Comparison of ENCODE assay signal across 10 mouse cellular contexts in genomic region chr15:84074705-84075185, GRCm38 (mm10). TPM values are rescaled to one million over a fixed set of nuclear protein-coding genes. Genes with fewer than 3 reads are reported as not detected.
DNase-seq lines count a peak whose midpoint lies in the region; ATAC-seq and TF ChIP-seq lines count a peak whose summit lies in the region.
"Had no signal": no experiment of that assay in that cellular context is flagged by ENCODE, and none has a peak within 500 bp of the region (broad histone marks: within the 10 kb centered on the region; RNA-seq: fewer than 3 reads in every experiment).

No protein-coding gene starts in this region.

- intact Hi-C loops in gastrocnemius, adult 2 months (cut with DNase I) = no loop called here
- intact Hi-C loops in gastrocnemius, postnatal 14 days (cut with DNase I; ENCODE audit: low total_unique reads) = no loop called here

- no peaks in the 10 kb centered on the region for H3K27me3 ChIP-seq in ES-Bruce4 (ENCODE audit: control insufficient read depth, insufficient read depth, low read length, poor library complexity, severe bottlenecking)
- peaks cover 24% of the 10 kb centered on the region; the same call in 1 of the 2 replicates for H3K27me3 ChIP-seq in embryonic facial prominence, embryonic 14.5 days (replicated peaks; ENCODE audit: control insufficient read depth, insufficient read depth, low read length)

- ATAC-seq in embryonic facial prominence, embryonic 14.5 days (ENCODE audit: low read depth) = peak; percentile 19; the same call in 1 of the 2 replicates

- TF ChIP-seq CTCF in gastrocnemius, adult 2 months (IDR thresholded peaks at IDR 0.05) = peak; percentile 26; the same call in 1 of the 2 replicates
- TF ChIP-seq CTCF in ES-Bruce4 (IDR thresholded peaks at IDR 0.05; ENCODE audit: low read depth, low read length) = peak; percentile 55

- no peak for DNase-seq in gastrocnemius, adult 2 months
- DNase-seq in gastrocnemius, postnatal 14 days = no peak
- DNase-seq in embryonic facial prominence, embryonic 14.5 days (ENCODE audit: low spot score) = no peak
- DNase-seq in lung, postnatal 14 days = peak; percentile 12
- DNase-seq in urinary bladder, adult 2 months (ENCODE audit: low spot score) = no peak
- no peak for DNase-seq in frontal cortex, postnatal 36 days (ENCODE audit: low spot score in 2 of 2)
- no peak for DNase-seq in ovary, adult 18-20 months (ENCODE audit: low spot score)

- no peak for TF ChIP-seq EP300 in ES-Bruce4 (IDR thresholded peaks at IDR 0.05; ENCODE audit: insufficient read depth, low read depth, low read length)

- no peak overlapping the region for H3K4me2 ChIP-seq in embryonic facial prominence, embryonic 14.5 days (ENCODE audit: low read depth, low read length)

- H3K27ac ChIP-seq in gastrocnemius, adult 2 months = no peak overlapping the region
- no peak overlapping the region for H3K27ac ChIP-seq in ES-Bruce4 (ENCODE audit: insufficient read depth, low read length)
- no peak overlapping the region for H3K27ac ChIP-seq in embryonic facial prominence, embryonic 14.5 days (replicated peaks; ENCODE audit: low read depth, low read length)

- 0 out of 2 replicates have a peak overlapping the region, but pooled peaks have one; percentile 24 for H3K9ac ChIP-seq in ES-Bruce4 (ENCODE audit: low read depth, poor library complexity, severe bottlenecking)
- H3K9ac ChIP-seq in embryonic facial prominence, embryonic 14.5 days (ENCODE audit: low read depth, low read length) = no peak overlapping the region

- H3K4me3 ChIP-seq in gastrocnemius, adult 2 months = no peak overlapping the region; the same call in 1 of the 2 replicates
- peak overlapping the region; percentile 43 for H3K4me3 ChIP-seq in ES-Bruce4 (ENCODE audit: low read depth, low read length)
- no peak overlapping the region for H3K4me3 ChIP-seq in embryonic facial prominence, embryonic 14.5 days (ENCODE audit: low read depth, low read length)

- H3K36me3 ChIP-seq in ES-Bruce4 (ENCODE audit: control insufficient read depth, insufficient read depth, low read length, poor library complexity, severe bottlenecking) = no peaks in the 10 kb centered on the region
- H3K36me3 ChIP-seq in embryonic facial prominence, embryonic 14.5 days (ENCODE audit: control insufficient read depth, insufficient read depth, low read length) = no peaks in the 10 kb centered on the region
- H3K36me3 ChIP-seq: G1E had no signal

- 22% methylated on average over 17 of the region's 17 CpGs for WGBS in embryonic facial prominence, embryonic 14.5 days

- H3K9me3 ChIP-seq in ES-Bruce4 (replicated peaks; ENCODE audit: control insufficient read depth, insufficient read depth, low read length, poor library complexity, severe bottlenecking) = no peaks in the 10 kb centered on the region
- no peaks in the 10 kb centered on the region for H3K9me3 ChIP-seq in embryonic facial prominence, embryonic 14.5 days (ENCODE audit: control insufficient read depth, low read length)

- TF ChIP-seq POLR2A in ES-Bruce4 (IDR thresholded peaks at IDR 0.05; ENCODE audit: insufficient read depth, low read length) = no peak

- H3K4me1 ChIP-seq in ES-Bruce4 (ENCODE audit: control insufficient read depth, insufficient read depth, low read length) = no peaks in the 10 kb centered on the region
- H3K4me1 ChIP-seq in embryonic facial prominence, embryonic 14.5 days (ENCODE audit: control insufficient read depth, insufficient read depth, low read length) = no peaks in the 10 kb centered on the region; the same call in 1 of the 2 replicates

RNA-seq across cellular contexts. Expression of gene Efcab6, which starts 9.6 kb away (rescaled TPM):
- 1 to 10 TPM; 3.7 to 4.9 TPM for total RNA-seq in gastrocnemius, adult 2 months (2021)
- total RNA-seq in gastrocnemius, postnatal 14 days (2021) = 1 to 10 TPM; 2.7 to 4.0 TPM
- 1.1 TPM in 1 of 2 replicates, not detected in the other for polyA plus RNA-seq in ES-Bruce4 (2011; ENCODE audit: insufficient read depth, insufficient read length, low read depth, missing spikeins)
- polyA plus RNA-seq in embryonic facial prominence, embryonic 14.5 days (2014; fragmentation: Nextera tagmentation; extraction: Ambion mirVana) = 0.42 and 1.3 TPM in 2 replicates
- polyA plus RNA-seq in urinary bladder, adult 2 months (2012; rRNA removed) = 0.09 and 0.12 TPM in 2 replicates
- total RNA-seq: G1E had no signal
- polyA plus RNA-seq: G1E; liver, embryonic 16.5 days had no signal

RNA-seq across cellular contexts. Expression of gene Sult4a1, which starts 30.8 kb away (rescaled TPM):
- total RNA-seq in gastrocnemius, adult 2 months (2021) = not detected
- total RNA-seq in gastrocnemius, postnatal 14 days (2021) = under 1 TPM in 1 of 2 experiments, not detected in 1; 0.09 TPM
- polyA plus RNA-seq in ES-Bruce4 (2011; ENCODE audit: insufficient read depth, insufficient read length, low read depth, missing spikeins) = 16.2 and 17.6 TPM in 2 replicates
- polyA plus RNA-seq in embryonic facial prominence, embryonic 14.5 days (2014; fragmentation: Nextera tagmentation; extraction: Ambion mirVana) = 8.8 and 9.2 TPM in 2 replicates
- 2.0 and 2.4 TPM in 2 replicates for polyA plus RNA-seq in urinary bladder, adult 2 months (2012; rRNA removed)
- total RNA-seq: G1E had no signal
- polyA plus RNA-seq: G1E had no signal

RNA-seq across cellular contexts. Expression of gene Pnpla5, which starts 48.2 kb away (rescaled TPM):
- under 1 TPM in 1 of 2 experiments, not detected in 1; 0.14 TPM for total RNA-seq in gastrocnemius, adult 2 months (2021)
- not detected for total RNA-seq in gastrocnemius, postnatal 14 days (2021)
- polyA plus RNA-seq in ES-Bruce4 (2011; ENCODE audit: insufficient read depth, insufficient read length, low read depth, missing spikeins) = not detected in 2 replicates
- not detected in 2 replicates for polyA plus RNA-seq in embryonic facial prominence, embryonic 14.5 days (2014; fragmentation: Nextera tagmentation; extraction: Ambion mirVana)
- polyA plus RNA-seq in urinary bladder, adult 2 months (2012; rRNA removed) = 0.06 TPM in 1 of 2 replicates, not detected in the other
- total RNA-seq: G1E had no signal
- polyA plus RNA-seq: G1E had no signal
